Mouse (Mus musculus): Measurements from ENCODE around the gene Csf3.
"Not testable (repeated sequence)": the region's sequence is repeated elsewhere in the genome, so short reads cannot be mapped to it uniquely, and the experiment has no call there.

The Csf3 gene

GRCm38 (mm10) chr11:98734020-98734419 lies 33.0 kb downstream of the Csf3 start:
- no peak for DNase-seq

GRCm38 (mm10) chr11:98735111-98735510 lies 34.0 kb downstream of the Csf3 start:
- no peak for DNase-seq

- DNase-seq, result no peak
These were observed 35.1 kb downstream of the Csf3 start for GRCm38 (mm10) chr11:98736176-98736575.

- DNase-seq, result not testable (repeated sequence)
These were observed 36.2 kb downstream of the Csf3 start for GRCm38 (mm10) chr11:98737220-98737619.

GRCm38 (mm10) chr11:98738428-98738911 lies 37.4 kb downstream of the Csf3 start:
- no peak for DNase-seq

- DNase-seq, result no peak
These were observed 37.9 kb downstream of the Csf3 start for GRCm38 (mm10) chr11:98738925-98739324.

GRCm38 (mm10) chr11:98740026-98740392 lies 38.9 kb downstream of the Csf3 start:
- no peak for DNase-seq

GRCm38 (mm10) chr11:98740393-98741050 lies 39.5 kb downstream of the Csf3 start, which contains the start of gene Thra:
Thra (plus strand) TSS chr11:98740638.
- peak; percentile 61 for DNase-seq

GRCm38 (mm10) chr11:98741051-98741620 lies 40.1 kb downstream of the Csf3 start:
- DNase-seq, result no peak

GRCm38 (mm10) chr11:98741622-98742396 lies 40.7 kb downstream of the Csf3 start:
- peak; percentile 80 for DNase-seq

- DNase-seq, result no peak
These were observed 41.6 kb downstream of the Csf3 start for GRCm38 (mm10) chr11:98742397-98743291.

- peak; percentile 81 for DNase-seq
These were observed 42.7 kb downstream of the Csf3 start for GRCm38 (mm10) chr11:98743655-98744345.

GRCm38 (mm10) chr11:98744456-98745019 lies 43.5 kb downstream of the Csf3 start:
- peak; percentile 36 for DNase-seq

- DNase-seq, result peak; percentile 52
These were observed 45.1 kb downstream of the Csf3 start for GRCm38 (mm10) chr11:98745932-98746853.

- DNase-seq, result peak; percentile 90
These were observed 46.0 kb downstream of the Csf3 start for GRCm38 (mm10) chr11:98746855-98747693.

GRCm38 (mm10) chr11:98747804-98748505 lies 46.9 kb downstream of the Csf3 start:
- peak; percentile 34 for DNase-seq

GRCm38 (mm10) chr11:98748506-98749416 lies 47.7 kb downstream of the Csf3 start:
- DNase-seq, result peak; percentile 42

GRCm38 (mm10) chr11:98749716-98750115 lies 48.7 kb downstream of the Csf3 start:
- DNase-seq, result peak; percentile 26
